Mouse (Mus musculus) midbrain, embryonic 16.5 days (tissue): ENCODE measurements at regions not wholly inside any gene's neighbourhood (a gene's known extent, or its start where the extent isn't known, plus 50 kb on each side); places are given as distances from the start of the nearest gene placed in this dataset.

Experiments used
- ATAC-seq: fragments of 200-750 bp; cut with Nextera tagmentation; 2 replicates; pipeline ENCODE4 v1.8.0; 2017; ENCODE audit warnings: moderate TSS enrichment
- H3K27ac ChIP-seq: fragments of 300-500 bp; sonication (generic); 2 replicates; pipeline ENCODE4 v1.5.1; 2014; ENCODE audit warnings: mild to moderate bottlenecking, low read length, mixed read lengths
- H3K27me3 ChIP-seq: fragments of 300-500 bp; sonication (generic); 2 replicates; pipeline ENCODE4 v1.6.1; 2014; ENCODE audit warnings: low read depth, low read length, mixed read lengths; ENCODE audit not compliant: control insufficient read depth, insufficient read depth
- H3K36me3 ChIP-seq: fragments of 300-500 bp; sonication (generic); 2 replicates; pipeline ENCODE4 v1.6.1; 2014; ENCODE audit warnings: mild to moderate bottlenecking, low read length, moderate library complexity, mixed read lengths; ENCODE audit not compliant: control insufficient read depth, insufficient read depth
- H3K4me1 ChIP-seq: fragments of 300-500 bp; sonication (generic); 2 replicates; pipeline ENCODE4 v1.6.1; 2014; ENCODE audit warnings: mild to moderate bottlenecking, low read length, mixed read lengths; ENCODE audit not compliant: control insufficient read depth, insufficient read depth
- H3K4me2 ChIP-seq: fragments of 300-500 bp; sonication (generic); 2 replicates; pipeline ENCODE4 v1.6.1; 2014; ENCODE audit warnings: mild to moderate bottlenecking, low read length, mixed read lengths
- H3K4me3 ChIP-seq: fragments of 300-500 bp; sonication (generic); 2 replicates; pipeline ENCODE4 v1.5.1; 2014; ENCODE audit warnings: low read depth, mild to moderate bottlenecking, low read length, moderate library complexity, mixed read lengths
- H3K9ac ChIP-seq: fragments of 300-500 bp; sonication (generic); 2 replicates; pipeline ENCODE4 v1.6.1; 2014; ENCODE audit warnings: low read depth, low read length, mixed read lengths
- H3K9me3 ChIP-seq: fragments of 300-500 bp; sonication (generic); replicated peaks from 2 replicates; pipeline ENCODE4 v1.6.1; 2014; ENCODE audit warnings: mild to moderate bottlenecking, low read length, mixed read lengths; ENCODE audit not compliant: control insufficient read depth, poor library complexity, severe bottlenecking
- WGBS: fragments of 180-500 bp; shearing (Covaris S2); extraction: QIAGEN DNeasy Blood & Tissue Kit; methylation state at CpG from one replicate; pipeline ENCODE4 v1.1.7; 2014; 5-methylcytosine and 5-hydroxymethylcytosine counted together

DNA sequence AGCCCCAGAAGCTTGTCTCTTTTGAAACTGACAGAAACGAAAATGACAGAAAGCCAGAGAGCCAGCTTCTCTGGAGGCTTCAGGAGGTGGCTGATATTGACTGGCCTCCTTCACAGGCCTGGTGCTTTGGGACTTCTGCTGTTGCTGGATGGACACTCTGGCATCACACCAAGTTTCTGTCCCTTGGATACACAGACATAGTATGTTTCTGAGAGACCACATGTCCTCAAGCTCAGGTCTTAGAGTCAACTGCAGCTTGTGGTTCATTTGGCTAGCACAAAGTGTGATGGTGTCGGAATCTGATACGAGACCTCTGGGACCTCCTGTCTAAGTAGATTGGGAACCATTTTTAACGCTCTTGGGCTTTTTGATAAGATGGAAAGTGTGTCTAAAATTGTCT, 502.0 kb downstream of the Sqor start:
- no peaks in the 10 kb centered on the region for H3K36me3 ChIP-seq
- H3K27ac ChIP-seq: no peak overlapping the region
- H3K4me1 ChIP-seq: no peaks in the 10 kb centered on the region
- H3K4me3 ChIP-seq: no peak overlapping the region
- ATAC-seq: no peak
- H3K9ac ChIP-seq: no peak overlapping the region
- H3K27me3 ChIP-seq: no peaks in the 10 kb centered on the region
- H3K4me2 ChIP-seq: no peak overlapping the region
- H3K9me3 ChIP-seq: no peaks in the 10 kb centered on the region
- 80% methylated on average over 4 of the region's 4 CpGs for WGBS

DNA sequence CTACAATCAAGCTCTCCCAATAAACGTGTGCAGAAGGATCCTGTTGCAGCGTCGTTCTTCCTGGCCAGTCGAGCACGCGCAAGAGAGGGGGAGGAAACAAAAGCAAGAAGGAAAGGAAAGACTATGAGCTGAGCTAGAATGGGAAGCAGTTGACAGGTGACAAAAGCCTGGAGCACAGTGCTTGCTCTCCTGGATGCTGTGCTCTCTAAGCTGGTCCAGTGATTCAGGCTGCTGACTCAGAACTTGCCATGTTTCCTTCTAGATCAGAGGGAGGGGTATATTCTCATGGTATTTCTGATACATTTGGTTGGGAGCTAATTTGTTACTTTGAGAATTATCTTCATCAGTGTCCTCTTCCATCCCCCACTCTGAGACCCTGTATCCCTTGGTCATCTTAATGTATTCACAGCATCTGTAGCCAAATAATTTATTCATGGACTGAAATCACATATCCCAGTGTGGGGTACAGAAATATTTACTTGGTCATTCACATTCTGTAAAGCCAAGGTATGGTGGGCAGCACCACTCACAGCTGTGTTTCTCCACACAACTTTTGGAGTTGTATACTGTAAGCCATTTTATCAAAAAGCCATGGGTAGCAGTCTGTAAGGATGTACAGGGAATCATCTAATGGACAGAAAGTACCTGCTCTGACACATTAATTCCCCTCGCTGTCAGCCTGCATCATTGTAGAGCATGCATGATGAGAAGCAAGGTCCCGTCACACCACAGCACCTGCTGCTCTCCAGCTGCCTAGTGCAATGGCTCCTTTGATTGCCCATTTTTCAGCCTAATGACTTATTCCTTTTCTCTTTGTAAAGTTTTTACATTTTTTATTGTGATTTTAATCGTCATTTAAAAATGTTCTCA, 510.1 kb downstream of the Sqor start:
- H3K4me2 ChIP-seq: no peak overlapping the region
- no peak overlapping the region for H3K4me3 ChIP-seq
- no peaks in the 10 kb centered on the region for H3K27me3 ChIP-seq
- WGBS: 68% methylated on average over 9 of the region's 9 CpGs
- H3K36me3 ChIP-seq: no peaks in the 10 kb centered on the region
- no peaks in the 10 kb centered on the region for H3K9me3 ChIP-seq
- H3K27ac ChIP-seq: no peak overlapping the region
- no peak overlapping the region for H3K9ac ChIP-seq
- ATAC-seq: peak; percentile 80
- peaks cover 7% of the 10 kb centered on the region for H3K4me1 ChIP-seq

GRCm38 (mm10) chr2:123275736-123276330, 510.8 kb downstream of the Sqor start:
- no peaks in the 10 kb centered on the region for H3K9me3 ChIP-seq
- no peak overlapping the region for H3K27ac ChIP-seq
- H3K36me3 ChIP-seq: no peaks in the 10 kb centered on the region
- H3K4me3 ChIP-seq: no peak overlapping the region
- no peak overlapping the region for H3K9ac ChIP-seq
- ATAC-seq: peak; percentile 73
- 48% methylated on average over 6 of the region's 6 CpGs for WGBS
- no peak overlapping the region for H3K4me2 ChIP-seq
- H3K4me1 ChIP-seq: peaks cover 7% of the 10 kb centered on the region
- H3K27me3 ChIP-seq: no peaks in the 10 kb centered on the region

- H3K9me3 ChIP-seq: no peaks in the 10 kb centered on the region
- WGBS: 55% methylated on average over 6 of the region's 6 CpGs
- peak; percentile 56; the same call in 1 of the 2 replicates for ATAC-seq
These were observed 546.7 kb downstream of the Sqor start for GRCm38 (mm10) chr2:123311554-123312276.

GRCm38 (mm10) chr2:123312277-123312617, 547.2 kb downstream of the Sqor start:
- Histone ChIP-seq H3K4me1 (peaks cover 3% of the 10 kb centered on the region), H3K36me3 (no peaks in the 10 kb centered on the region), H3K9ac (no peak overlapping the region), H3K4me3 (no peak overlapping the region), H3K9me3 (no peaks in the 10 kb centered on the region), H3K27me3 (no peaks in the 10 kb centered on the region), H3K27ac (no peak overlapping the region), H3K4me2 (no peak overlapping the region)
- 21% methylated on average over 8 of the region's 8 CpGs for WGBS
- ATAC-seq: peak; percentile 92

More at GRCm38 (mm10) chr2:123311554-123312276, 546.7 kb downstream of the Sqor start:
- no peaks in the 10 kb centered on the region for H3K27me3 ChIP-seq
- no peak overlapping the region for H3K4me2 ChIP-seq
- peaks cover 3% of the 10 kb centered on the region for H3K4me1 ChIP-seq
- H3K27ac ChIP-seq: no peak overlapping the region
- H3K4me3 ChIP-seq: no peak overlapping the region
- H3K9ac ChIP-seq: no peak overlapping the region
- H3K36me3 ChIP-seq: no peaks in the 10 kb centered on the region

GRCm38 (mm10) chr2:123320448-123321097, 555.5 kb downstream of the Sqor start:
- no peak for ATAC-seq
- Histone ChIP-seq H3K4me1 (peaks cover 7% of the 10 kb centered on the region), H3K27ac (no peak overlapping the region), H3K4me3 (no peak overlapping the region), H3K27me3 (no peaks in the 10 kb centered on the region), H3K9me3 (no peaks in the 10 kb centered on the region), H3K4me2 (no peak overlapping the region), H3K9ac (no peak overlapping the region), H3K36me3 (no peaks in the 10 kb centered on the region)
- WGBS: 92% methylated on average over 4 of the region's 4 CpGs

GRCm38 (mm10) chr2:123323769-123324168, 558.7 kb downstream of the Sqor start:
- H3K9ac ChIP-seq: no peak overlapping the region
- WGBS: 56% methylated on average over 3 of the region's 3 CpGs
- H3K9me3 ChIP-seq: no peaks in the 10 kb centered on the region
- H3K27me3 ChIP-seq: no peaks in the 10 kb centered on the region
- H3K4me3 ChIP-seq: no peak overlapping the region
- ATAC-seq: 0 out of 2 replicates have a peak, but pooled peaks have one; percentile 25
- peak overlapping the region; percentile 26; the same call in 1 of the 2 replicates for H3K27ac ChIP-seq
- H3K36me3 ChIP-seq: no peaks in the 10 kb centered on the region
- H3K4me1 ChIP-seq: peaks cover 7% of the 10 kb centered on the region
- no peak overlapping the region for H3K4me2 ChIP-seq

DNA sequence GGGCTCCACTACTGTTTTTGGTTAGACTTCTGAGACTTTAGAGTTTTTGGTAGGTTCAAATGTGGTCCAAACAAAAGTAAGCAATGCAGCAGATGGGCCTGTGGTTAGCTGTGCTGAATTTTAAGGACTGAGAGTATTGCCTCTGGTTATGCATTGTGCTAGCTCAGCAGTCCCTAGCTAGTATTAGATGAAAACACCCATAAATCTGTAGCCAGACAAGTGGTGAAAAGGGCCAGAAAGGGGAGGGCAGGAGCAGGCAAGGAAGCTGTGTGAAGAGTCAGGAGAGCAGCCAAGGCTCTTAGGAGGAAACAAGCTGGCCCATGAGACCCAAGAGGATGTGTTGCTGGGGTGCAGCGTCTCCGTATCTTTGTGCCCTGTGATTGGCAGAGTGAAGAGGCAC, 559.9 kb downstream of the Sqor start:
- no peak for ATAC-seq
- 38% methylated on average over 2 of the region's 2 CpGs for WGBS
- no peak overlapping the region for H3K4me2 ChIP-seq
- no peak overlapping the region for H3K27ac ChIP-seq
- peaks cover 7% of the 10 kb centered on the region for H3K4me1 ChIP-seq
- no peaks in the 10 kb centered on the region for H3K9me3 ChIP-seq
- no peak overlapping the region for H3K9ac ChIP-seq
- no peaks in the 10 kb centered on the region for H3K27me3 ChIP-seq
- no peak overlapping the region for H3K4me3 ChIP-seq
- no peaks in the 10 kb centered on the region for H3K36me3 ChIP-seq
